In the genomic region with DNA sequence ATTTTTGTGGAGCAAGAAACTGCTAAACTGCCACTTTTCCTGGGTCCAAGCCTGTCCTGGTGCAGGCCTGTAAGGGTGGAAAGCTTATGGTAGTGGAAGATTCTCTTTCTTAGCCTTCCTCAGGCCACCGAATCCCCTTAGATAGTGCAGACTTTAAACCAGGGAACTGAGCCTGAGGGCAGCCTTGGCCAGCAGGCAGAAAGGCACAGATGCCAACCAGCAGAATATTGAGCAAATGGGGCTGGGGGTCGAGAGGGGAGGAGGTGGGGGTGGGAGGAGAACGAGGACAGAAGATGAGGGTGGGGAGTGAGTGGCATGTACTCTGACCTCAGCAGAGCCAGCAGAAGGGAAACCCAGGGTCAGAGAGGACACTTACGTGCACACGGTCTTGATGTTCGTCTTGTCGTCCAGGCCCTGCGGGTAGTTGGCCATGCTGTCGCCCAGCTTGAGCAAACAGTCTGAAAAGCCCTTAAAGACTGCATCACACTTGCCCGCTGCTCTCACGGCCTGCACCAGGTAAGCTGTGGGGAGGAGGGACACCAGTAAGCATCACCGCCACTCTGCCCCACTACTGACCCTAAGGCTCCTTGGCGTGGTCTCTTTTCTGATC, we compare ENCODE assay signal across 11 mouse cellular contexts. TPM values are rescaled to one million over a fixed set of nuclear protein-coding genes. Genes with fewer than 3 reads are reported as not detected.
DNase-seq lines count a peak whose midpoint lies in the region; ATAC-seq and TF ChIP-seq lines count a peak whose summit lies in the region.
"Had no signal": no experiment of that assay in that cellular context is flagged by ENCODE, and none has a peak within 500 bp of the region (broad histone marks: within the 10 kb centered on the region; RNA-seq: fewer than 3 reads in every experiment).

No protein-coding gene starts in this region.

- peak overlapping the region; percentile 48 for H3K9ac ChIP-seq in forebrain, embryonic 11.5 days (ENCODE audit: low read length)
- no peak overlapping the region for H3K9ac ChIP-seq in limb, embryonic 11.5 days (ENCODE audit: low read length)

- peaks cover 30% of the 10 kb centered on the region for H3K4me1 ChIP-seq in forebrain, embryonic 11.5 days (replicated peaks; ENCODE audit: control insufficient read depth, insufficient read depth, low read length)
- peaks cover 14% of the 10 kb centered on the region for H3K4me1 ChIP-seq in limb, embryonic 11.5 days (ENCODE audit: control insufficient read depth, insufficient read depth, low read length)
- peaks cover 18% of the 10 kb centered on the region for H3K4me1 ChIP-seq in olfactory bulb, adult 2 months (ENCODE audit: control insufficient read depth, insufficient read depth, low read length)

- intact Hi-C loops in left cerebral cortex, postnatal 4 days (cut with DNase I) = loop anchor here (5.0 to 10.0 kb wide), 4 partner anchors 448 to 715 kb away; a partner anchor contains a TSS

- H3K27ac ChIP-seq in forebrain, embryonic 11.5 days (ENCODE audit: low read depth, low read length) = peak overlapping the region; percentile 59
- H3K27ac ChIP-seq in limb, embryonic 11.5 days (replicated peaks; ENCODE audit: low read depth, low read length) = no peak overlapping the region
- no peak overlapping the region for H3K27ac ChIP-seq in olfactory bulb, adult 2 months (ENCODE audit: insufficient read depth, low read depth, low read length)

- ATAC-seq in forebrain, embryonic 11.5 days (replicated peaks; ENCODE audit: low FRiP score) = no peak
- ATAC-seq in limb, embryonic 11.5 days (ENCODE audit: insufficient number of reproducible peaks, low FRiP score, low TSS enrichment, low read depth) = no peak
- ATAC-seq: intestine, embryonic 16.5 days had no signal

- TF ChIP-seq CTCF in olfactory bulb, adult 2 months (IDR thresholded peaks at IDR 0.05; ENCODE audit: insufficient read depth, low read depth, low read length) = no peak

- peaks cover 76% of the 10 kb centered on the region for H3K27me3 ChIP-seq in forebrain, embryonic 11.5 days (ENCODE audit: control insufficient read depth, insufficient read depth, low read length)
- H3K27me3 ChIP-seq in limb, embryonic 11.5 days (ENCODE audit: control insufficient read depth, insufficient read depth, low read length) = peaks cover 51% of the 10 kb centered on the region

- H3K36me3 ChIP-seq in forebrain, embryonic 11.5 days (ENCODE audit: control insufficient read depth, insufficient read depth, low read length) = no peaks in the 10 kb centered on the region
- H3K36me3 ChIP-seq in limb, embryonic 11.5 days (ENCODE audit: control insufficient read depth, insufficient read depth, low read length) = no peaks in the 10 kb centered on the region

- DNase-seq in left cerebral cortex, postnatal 4 days = peak; percentile 38
- no peak for DNase-seq in left cerebral cortex, adult 8-10 months (ENCODE audit: low spot score in 2 of 2)
- no peak for DNase-seq in forebrain, embryonic 11.5 days (ENCODE audit: low spot score)
- DNase-seq in limb, embryonic 11.5 days (ENCODE audit: low spot score) = peak; percentile 26
- DNase-seq in adrenal gland, postnatal 4 days (ENCODE audit: low spot score in 2 of 2) = no peak
- no peak for DNase-seq in thymus, postnatal 14 days
- no peak for DNase-seq in frontal cortex, postnatal 36 days (ENCODE audit: low spot score in 2 of 2)
- DNase-seq: thymus, adult 18-20 months had no signal

- peak overlapping the region; percentile 21 for H3K4me3 ChIP-seq in forebrain, embryonic 11.5 days (ENCODE audit: low read depth, low read length)
- no peak overlapping the region for H3K4me3 ChIP-seq in limb, embryonic 11.5 days (ENCODE audit: low read depth, low read length)
- 0 out of 2 replicates have a peak overlapping the region, but pooled peaks have one; percentile 5 for H3K4me3 ChIP-seq in olfactory bulb, adult 2 months (ENCODE audit: insufficient read depth, low read depth, low read length)
- H3K4me3 ChIP-seq: megakaryocyte, embryonic 14.5 days had no signal

- 2% methylated on average over 13 of the region's 13 CpGs for WGBS in forebrain, embryonic 11.5 days
- WGBS in limb, embryonic 11.5 days = 10% methylated on average over 13 of the region's 13 CpGs
- 30% methylated on average over 13 of the region's 13 CpGs for WGBS in olfactory bulb, adult 2 months

- no peaks in the 10 kb centered on the region for H3K9me3 ChIP-seq in forebrain, embryonic 11.5 days (ENCODE audit: control insufficient read depth, low read length)
- no peaks in the 10 kb centered on the region for H3K9me3 ChIP-seq in limb, embryonic 11.5 days (ENCODE audit: control insufficient read depth, low read length)

- TF ChIP-seq POLR2A in olfactory bulb, adult 2 months (IDR thresholded peaks at IDR 0.05; ENCODE audit: insufficient read depth, low read depth, low read length) = no peak

- H3K4me2 ChIP-seq in forebrain, embryonic 11.5 days (ENCODE audit: low read depth, low read length, severe bottlenecking) = peak overlapping the region; percentile 46
- H3K4me2 ChIP-seq in limb, embryonic 11.5 days (ENCODE audit: low read depth, severe bottlenecking) = no peak overlapping the region

RNA-seq across cellular contexts. Expression of a gene that starts 5.1 kb away (rescaled TPM):
- total RNA-seq in left cerebral cortex, postnatal 4 days (2021) = 10 to 100 TPM; 22.6 to 29.6 TPM
- 100 to 1,000 TPM; 198 to 210 (median 208) TPM for total RNA-seq in left cerebral cortex, adult 8-10 months (2022)
- 36.6 and 36.7 TPM in 2 replicates for polyA plus RNA-seq in forebrain, embryonic 11.5 days (2014; fragmentation: Nextera tagmentation; extraction: Ambion mirVana)
- 1.8 and 2.1 TPM in 2 replicates for polyA plus RNA-seq in limb, embryonic 11.5 days (2014; fragmentation: Nextera tagmentation; extraction: Ambion mirVana)
- not detected in 2 replicates for polyA plus RNA-seq in olfactory bulb, adult 2 months (2012; ENCODE audit: insufficient read depth, insufficient read length, low replicate concordance, missing spikeins)
- total RNA-seq in adrenal gland, postnatal 4 days (2021) = 10 to 100 TPM in 1 of 2 experiments, 1 to 10 TPM in 1; 3.5 to 17.2 TPM

Comparison
In these comparisons a context has a peak if more than half of its experiments do, and no peak if none do; other contexts are left out.
1. DNase-seq: peak in left cerebral cortex, postnatal 4 days (single experiment) and limb, embryonic 11.5 days (single experiment); none in left cerebral cortex, adult 8-10 months (0 of 2), forebrain, embryonic 11.5 days (single experiment), adrenal gland, postnatal 4 days (0 of 2), thymus, postnatal 14 days (single experiment) and frontal cortex, postnatal 36 days (0 of 2).
2. RNA of a gene that starts 5.1 kb away (total RNA-seq): 198 to 210 TPM in left cerebral cortex, adult 8-10 months; 22.6 to 29.6 TPM in left cerebral cortex, postnatal 4 days and 3.5 to 17.2 TPM in adrenal gland, postnatal 4 days; every median in the first group is over 4 times any median in the second.